Mouse (Mus musculus) monocyte, adult 2 months (primary cell): Measurements from ENCODE around the gene Plscr4.

Experiments used
- DNase-seq, 2 experiments: peaks; one replicate each; pipeline ENCODE4 v3.0.0; 2022; ENCODE audit warnings: low spot score in 2 of 2, low read depth in 1 of 2

The Plscr4 gene

GRCm38 (mm10) chr9:92457261-92458058 lies at the start of gene Plscr4:
TSS of gene Plscr4 (plus strand) at chr9:92457373.
- DNase-seq, result peak; percentile 1 to 4

- DNase-seq, result no peak
These were observed 46.9 kb upstream of the Plscr4 start for GRCm38 (mm10) chr9:92410225-92410624.

DNA sequence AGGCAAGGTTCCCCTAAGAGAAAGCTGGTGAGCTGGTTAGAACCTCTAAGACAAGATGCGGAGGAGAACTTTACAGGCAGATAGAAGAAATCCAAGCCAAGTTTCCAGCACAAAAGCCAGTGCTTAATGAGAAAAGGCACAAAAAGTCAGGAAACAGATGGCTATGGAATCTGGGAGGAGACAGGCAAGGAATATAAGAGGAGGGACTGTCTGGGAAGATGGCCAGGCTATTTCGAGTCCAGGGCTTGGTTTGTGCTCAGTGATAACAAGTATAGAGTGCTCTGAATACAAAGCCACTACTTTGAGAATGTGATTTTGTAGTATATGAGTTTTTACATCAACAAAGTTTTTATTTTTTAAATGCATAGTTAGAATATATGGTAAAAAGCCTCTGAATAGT lies 45.1 kb upstream of the Plscr4 start:
- DNase-seq, result no peak

DNA sequence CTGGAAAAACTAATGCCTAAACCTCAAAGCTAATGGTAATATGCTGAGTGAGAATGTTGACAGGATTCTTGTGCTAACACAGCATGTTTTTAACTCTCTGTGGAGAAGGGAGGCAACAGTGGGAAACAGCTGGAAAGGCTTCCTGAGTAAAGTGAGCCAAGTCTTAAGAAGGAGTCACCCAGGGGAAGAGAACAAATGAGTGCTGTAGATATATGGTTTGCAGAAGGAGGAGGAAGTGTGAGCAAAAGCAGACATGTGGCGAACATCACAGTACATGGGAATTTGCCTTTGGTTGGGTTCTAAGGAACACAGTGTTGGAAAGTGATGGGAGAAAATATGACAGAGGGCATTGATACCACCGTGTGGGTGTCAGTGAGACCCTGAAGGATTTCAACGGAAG lies 43.5 kb upstream of the Plscr4 start:
- no peak for DNase-seq

GRCm38 (mm10) chr9:92437781-92438180 lies 19.4 kb upstream of the Plscr4 start:
- DNase-seq, result no peak

GRCm38 (mm10) chr9:92441468-92441867 lies 15.7 kb upstream of the Plscr4 start:
- no peak for DNase-seq

- no peak for DNase-seq
These were observed 12.6 kb upstream of the Plscr4 start for GRCm38 (mm10) chr9:92444536-92444935.

GRCm38 (mm10) chr9:92456605-92457004 lies 568 bp upstream of the Plscr4 start:
- DNase-seq, result no peak

GRCm38 (mm10) chr9:92458059-92458402 lies 858 bp downstream of the Plscr4 start:
- DNase-seq, result no peak

DNA sequence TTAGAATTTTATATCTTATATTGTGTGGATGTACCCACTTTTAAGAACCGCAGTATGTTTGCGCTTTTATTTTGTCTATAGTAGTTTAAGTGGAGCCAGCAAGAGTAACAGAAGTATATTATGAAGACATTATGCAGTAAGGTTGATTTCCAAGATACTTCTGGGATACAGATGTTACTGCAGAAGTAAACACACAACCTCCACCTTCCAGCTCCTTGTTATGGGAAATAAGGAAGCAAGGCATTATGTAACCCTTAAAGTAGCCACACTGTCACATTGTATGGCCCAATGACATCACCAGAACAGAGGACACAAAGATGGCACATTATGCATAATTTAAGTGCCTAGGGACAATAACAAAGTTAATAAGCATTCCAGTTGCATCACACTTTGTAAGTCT lies 1.2 kb downstream of the Plscr4 start:
- DNase-seq, result no peak

DNA sequence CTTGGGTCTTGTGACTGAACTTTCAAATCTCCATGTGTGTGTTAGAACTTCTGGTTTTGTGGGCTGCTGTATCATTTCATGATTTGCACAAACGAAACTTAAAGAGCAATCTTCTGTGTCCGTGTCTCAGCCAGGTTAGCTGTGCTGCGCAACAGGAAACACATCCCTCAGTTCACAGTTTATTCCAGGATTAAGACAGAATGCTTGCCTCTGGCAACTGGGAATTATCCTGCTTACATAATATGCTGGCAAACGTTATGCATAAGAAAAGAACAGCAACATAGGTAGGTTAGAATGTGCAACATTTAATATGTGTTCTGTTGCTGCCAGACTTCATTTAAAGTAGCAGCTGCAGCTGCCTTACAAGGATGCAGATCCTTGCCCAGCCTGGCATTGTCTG lies 10.6 kb downstream of the Plscr4 start:
- DNase-seq, result no peak

DNA sequence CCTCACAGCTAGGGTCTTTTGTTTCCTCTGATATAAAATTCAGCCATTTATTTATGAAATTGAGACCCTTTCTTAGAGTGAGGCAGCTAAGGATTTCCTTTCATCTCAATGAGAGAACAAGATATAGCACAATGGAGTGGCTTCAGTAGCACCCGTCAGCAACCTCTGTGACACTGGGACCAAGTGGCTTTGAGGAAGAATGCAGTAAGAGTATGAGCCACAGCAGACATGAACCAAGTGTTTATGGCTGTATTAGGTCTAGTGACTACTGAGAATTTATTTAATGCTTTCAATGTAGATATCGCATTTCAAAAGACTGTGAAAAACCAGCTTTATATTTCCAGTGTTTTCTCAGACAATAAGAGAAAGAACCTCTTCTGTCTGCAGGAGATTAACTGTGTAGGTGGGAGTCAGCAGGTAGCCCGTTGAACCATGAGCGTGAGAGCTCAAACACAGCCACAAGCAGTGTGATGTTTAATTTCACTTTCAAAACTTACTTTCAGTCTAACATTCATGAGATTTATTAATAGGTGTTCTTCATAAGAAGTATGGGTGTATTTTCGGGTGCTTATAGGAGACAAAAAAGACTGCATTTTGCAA lies 15.2 kb downstream of the Plscr4 start:
- no peak for DNase-seq

DNA sequence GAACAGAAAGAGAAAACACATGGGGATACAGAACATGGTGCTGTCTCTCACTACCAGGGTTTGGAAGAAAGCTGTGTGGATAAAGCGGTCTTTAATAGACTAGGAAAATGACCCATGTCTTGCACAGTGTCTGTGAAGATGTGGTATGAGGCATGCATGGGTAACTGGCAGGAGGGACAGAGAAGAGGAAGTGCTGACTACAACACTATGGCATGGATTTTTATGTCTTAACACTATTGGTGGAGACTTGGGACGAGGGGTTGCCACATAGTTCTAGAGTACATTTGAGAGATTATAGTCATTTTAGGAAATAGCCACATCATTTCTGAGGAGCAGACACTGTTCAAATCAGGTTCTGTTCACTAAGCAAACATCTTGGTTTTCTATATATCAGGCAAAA lies 16.0 kb downstream of the Plscr4 start:
- DNase-seq, result no peak

GRCm38 (mm10) chr9:92474244-92474643 lies 17.1 kb downstream of the Plscr4 start:
- DNase-seq, result no peak

- DNase-seq, result no peak
These were observed 24.5 kb downstream of the Plscr4 start for GRCm38 (mm10) chr9:92481663-92482062.

GRCm38 (mm10) chr9:92482551-92482950 lies 25.4 kb downstream of the Plscr4 start:
- no peak for DNase-seq

- no peak for DNase-seq
These were observed 27.6 kb downstream of the Plscr4 start for GRCm38 (mm10) chr9:92484710-92485267.

- no peak for DNase-seq
These were observed 32.7 kb downstream of the Plscr4 start for GRCm38 (mm10) chr9:92489857-92490256.

GRCm38 (mm10) chr9:92490319-92490718 lies 33.1 kb downstream of the Plscr4 start:
- no peak for DNase-seq

DNA sequence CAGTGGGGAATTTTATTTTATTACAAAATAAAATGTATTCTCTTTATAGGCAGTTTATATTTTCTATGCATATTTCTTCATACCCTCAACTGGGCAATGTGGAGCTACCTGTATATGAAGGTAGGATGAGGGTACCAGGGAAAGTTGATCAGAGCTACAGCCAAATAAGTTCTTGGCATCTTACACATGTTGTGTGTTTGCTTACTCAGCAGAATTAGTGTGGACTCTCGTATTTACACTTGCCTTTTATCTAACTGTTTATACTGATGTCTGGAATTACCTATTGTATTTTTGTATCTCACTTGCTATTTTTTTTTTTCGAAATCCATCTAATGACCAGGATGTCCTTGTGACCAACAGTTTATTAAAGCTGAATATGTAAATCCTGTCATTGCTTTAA lies 34.1 kb downstream of the Plscr4 start:
- DNase-seq, result no peak

DNA sequence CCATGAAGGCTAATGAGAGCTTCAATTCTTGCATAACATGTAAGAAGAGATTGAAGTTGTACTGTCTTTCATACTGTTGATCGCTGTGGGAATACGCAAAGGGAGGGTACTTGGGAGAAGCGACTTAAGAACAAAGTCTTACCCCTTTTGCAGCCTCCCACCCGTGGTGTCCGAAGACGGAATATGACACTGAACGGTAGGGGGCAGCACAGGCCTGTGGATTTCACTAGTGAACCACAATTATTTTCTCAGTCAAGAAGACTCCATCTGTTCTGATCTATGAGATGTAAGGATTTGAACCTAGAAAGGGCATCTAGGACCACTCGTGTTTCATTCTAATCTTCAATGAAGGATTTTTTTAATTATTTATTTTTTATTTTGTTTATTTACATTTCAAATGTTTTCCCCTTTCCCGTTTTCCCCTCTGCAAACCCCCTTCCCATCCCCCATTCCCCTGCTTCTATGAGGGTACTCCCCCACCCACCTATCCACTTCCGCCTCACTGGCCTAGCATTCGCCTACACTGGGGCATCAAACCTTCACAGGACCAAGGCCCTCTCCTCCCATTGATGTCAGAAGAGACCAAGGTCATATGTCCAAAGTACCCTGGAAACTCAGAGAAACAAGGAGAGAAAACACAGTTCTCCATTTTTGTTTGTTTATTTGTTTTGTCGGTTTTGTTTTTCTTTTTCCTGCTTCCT lies 42.7 kb downstream of the Plscr4 start:
- DNase-seq, result peak; percentile 7 to 21

GRCm38 (mm10) chr9:92504256-92504655 lies 47.1 kb downstream of the Plscr4 start:
- no peak for DNase-seq
